Mouse (Mus musculus): ENCODE measurements around the gene Per2.
"Not testable (repeated sequence)": the region's sequence is repeated elsewhere in the genome, so short reads cannot be mapped to it uniquely, and the experiment has no call there.

Per2 gene

DNA sequence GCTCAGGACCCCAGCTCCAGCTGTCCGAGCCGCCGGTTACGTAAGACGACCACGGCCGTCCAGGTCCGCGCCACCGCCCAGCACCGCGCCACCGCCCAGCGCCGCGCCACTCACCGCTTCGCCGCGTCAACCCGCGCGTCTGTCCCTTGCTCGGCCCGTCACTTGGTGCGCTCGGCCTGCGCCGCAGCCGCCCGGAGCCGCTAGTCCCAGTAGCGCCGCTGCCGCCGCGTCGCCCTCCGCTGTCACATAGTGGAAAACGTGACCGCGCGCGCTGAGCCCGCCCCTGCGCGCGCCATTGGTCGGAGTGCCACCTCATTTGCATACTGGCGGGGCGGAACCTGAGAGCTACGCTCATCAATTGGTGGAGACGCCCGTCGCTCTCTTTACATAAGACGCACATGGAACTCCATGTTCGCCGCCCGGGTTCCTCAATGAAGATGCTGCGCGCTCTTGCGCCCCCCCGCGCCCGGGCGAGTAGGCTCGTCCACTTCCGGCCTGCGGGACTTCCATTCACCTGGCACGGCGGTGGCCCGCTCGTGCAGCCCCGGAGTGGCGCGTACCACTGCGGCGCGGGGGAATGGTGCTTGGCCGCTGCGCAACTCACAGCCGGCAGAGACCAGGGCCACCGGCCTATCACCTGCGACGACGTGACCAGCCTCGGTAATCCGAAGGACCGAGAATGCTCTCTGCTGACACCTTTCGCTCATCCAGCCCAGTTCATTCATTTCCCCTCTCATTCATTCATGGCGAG is at the start of gene Per2:
TSS of gene Per2 (minus strand) at position 266 of the 751 bp plus-strand sequence.
- DNase-seq, result peak; percentile 100

DNA sequence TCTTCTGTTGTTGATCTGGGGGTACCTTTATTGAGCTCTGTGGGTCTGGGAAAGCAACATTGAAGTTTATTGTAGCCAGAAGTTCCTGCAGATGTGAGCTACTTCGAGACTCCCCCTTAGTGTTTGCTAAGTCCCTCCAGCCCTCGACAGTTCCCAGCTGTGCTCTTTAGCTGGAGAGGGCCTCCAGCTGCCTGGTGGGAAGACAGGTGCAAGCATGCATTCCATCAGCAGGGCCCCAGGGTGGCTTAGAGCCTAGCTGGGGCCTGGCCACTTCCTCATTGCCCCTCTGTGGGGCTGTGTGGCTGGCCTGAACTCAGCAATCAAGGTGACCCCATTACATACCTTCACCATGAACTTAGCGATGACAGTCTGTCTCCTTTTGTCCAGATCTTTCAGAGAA is 45.5 kb upstream of the Per2 start:
- no peak for DNase-seq

DNA sequence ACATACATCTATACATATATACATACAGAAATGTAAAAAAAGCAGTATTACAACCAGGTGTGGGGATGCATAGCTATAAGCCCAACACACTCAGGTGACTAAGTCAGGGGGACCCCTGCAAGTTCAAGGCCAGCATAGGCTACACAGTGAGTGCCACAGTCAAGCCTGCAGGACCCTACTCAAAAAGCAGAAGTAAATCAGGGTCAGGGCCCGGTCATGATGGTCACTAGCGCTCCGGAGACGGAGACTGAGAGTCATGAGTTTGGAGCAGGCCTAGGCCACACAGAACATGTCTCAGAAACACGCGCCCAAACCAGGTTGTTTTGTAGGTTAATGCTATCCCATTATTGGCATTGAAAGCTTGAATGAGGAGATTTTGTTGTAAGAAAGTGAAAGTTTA is 39.5 kb upstream of the Per2 start:
- no peak for DNase-seq

DNA sequence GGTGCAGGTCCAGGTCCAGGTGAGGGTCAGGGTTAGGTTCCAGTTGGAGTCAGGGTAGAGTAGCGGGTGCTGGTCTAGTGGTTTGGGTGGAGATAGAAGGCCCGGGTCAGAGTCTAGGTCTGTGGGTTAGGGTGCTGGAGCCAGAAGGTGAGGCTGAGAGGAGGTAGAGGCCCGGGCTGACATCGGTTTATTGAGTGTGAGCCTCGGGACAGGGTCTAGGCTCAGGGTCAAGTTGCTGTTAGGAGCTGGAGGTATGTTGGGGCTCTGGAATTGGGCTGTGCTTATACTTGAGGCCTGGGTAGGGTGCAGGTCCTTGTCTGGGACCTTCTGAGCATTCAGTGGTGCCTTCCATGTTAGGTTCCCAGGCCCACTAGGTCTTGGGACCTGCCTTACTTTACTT is 36.2 kb upstream of the Per2 start:
- peak; percentile 7 for DNase-seq

DNA sequence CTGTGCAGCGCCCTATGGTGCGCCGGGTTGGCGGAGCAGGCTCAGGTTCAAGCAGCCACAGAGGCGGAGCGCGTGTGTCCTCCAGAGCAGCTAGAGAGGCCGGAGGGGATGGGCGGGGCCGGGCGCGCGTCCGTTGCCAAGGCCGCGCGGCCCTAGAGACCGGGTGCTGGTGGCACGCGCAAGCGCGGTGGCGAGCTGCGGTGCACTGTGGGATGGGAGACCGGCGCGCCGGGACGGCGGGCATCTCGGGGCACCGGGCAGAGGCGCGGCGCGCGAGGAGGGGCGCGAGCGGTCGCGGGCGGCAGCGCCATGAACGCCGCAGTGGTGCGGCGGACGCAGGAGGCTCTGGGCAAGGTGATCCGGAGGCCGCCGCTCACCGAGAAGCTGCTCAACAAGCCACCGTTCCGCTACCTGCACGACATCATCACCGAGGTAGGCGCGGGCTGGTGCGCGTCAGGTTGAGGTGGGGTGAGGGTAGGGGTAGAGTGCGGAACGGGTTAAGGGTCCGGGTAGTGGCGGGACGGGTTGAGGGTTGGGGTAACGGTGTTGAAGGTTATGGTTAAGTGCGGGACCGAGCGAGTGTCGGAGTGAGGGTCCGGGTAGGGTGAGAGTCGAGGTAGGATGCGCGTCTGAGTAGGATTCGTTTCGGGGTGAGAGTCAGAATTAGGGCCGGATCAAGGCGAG is 35.5 kb upstream of the Per2 start, which contains the start of gene Traf3ip1:
TSS of gene Traf3ip1 (plus strand) at position 191 of the 684 bp plus-strand sequence.
- peak; percentile 95 for DNase-seq

DNA sequence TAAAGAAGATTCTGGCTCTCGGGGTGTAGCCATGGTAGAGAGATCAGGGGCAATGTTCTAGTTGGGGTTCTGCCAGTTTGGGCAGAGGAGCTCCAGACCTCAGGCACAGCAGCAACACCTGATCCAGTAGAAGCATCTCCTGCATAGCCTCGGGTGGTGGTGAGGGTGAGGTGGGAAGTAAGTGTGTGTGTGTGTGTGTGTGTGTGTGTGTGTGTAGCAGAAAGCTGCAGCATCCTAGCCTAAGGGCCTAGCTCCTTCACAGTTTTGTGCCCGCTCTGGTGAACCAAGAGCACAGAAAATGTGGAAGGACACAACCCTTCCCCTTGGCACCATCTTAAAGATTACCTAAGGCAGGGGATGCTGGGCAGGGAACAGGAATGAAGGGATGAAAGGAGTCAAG is 34.8 kb upstream of the Per2 start:
- peak; percentile 12 for DNase-seq

DNA sequence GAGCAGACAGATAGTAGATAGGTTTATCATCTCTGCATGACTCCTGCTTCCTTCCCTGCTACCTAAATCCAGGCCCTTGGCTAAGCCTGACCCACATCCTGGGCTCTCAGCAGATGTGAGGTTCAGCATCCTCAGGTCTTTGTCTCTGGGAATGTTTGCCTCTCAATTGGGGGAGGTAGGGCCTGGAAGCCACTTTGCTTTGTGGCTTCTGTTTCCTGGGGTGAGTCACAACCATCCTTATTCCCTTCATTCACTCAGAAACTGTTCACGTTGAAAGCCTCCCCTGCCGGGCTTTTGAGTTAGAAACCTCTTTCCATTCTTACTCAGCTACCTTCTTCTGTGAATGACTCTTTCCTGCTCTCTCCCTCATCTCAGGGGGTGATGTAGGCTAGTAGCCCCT is 33.6 kb upstream of the Per2 start:
- no peak for DNase-seq

DNA sequence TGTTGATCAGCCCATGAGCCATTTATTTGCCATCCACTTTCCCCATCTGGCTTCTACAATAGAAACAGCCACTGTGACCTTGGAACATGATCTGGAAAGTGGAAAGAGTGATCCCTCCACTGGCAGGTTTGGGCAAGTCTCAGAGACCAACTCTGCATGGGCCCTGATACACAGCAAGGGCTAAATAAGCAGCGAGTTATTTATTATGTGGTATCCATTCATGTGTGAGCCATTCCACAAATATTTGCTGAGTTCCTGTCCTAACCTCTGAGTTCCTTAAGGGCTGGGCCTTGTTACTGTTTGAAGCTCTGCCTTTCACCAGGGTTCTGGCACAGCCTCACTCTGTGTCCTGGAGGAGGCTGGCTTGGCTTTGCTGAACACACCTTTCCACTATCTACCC is 31.2 kb upstream of the Per2 start:
- DNase-seq, result no peak

DNA sequence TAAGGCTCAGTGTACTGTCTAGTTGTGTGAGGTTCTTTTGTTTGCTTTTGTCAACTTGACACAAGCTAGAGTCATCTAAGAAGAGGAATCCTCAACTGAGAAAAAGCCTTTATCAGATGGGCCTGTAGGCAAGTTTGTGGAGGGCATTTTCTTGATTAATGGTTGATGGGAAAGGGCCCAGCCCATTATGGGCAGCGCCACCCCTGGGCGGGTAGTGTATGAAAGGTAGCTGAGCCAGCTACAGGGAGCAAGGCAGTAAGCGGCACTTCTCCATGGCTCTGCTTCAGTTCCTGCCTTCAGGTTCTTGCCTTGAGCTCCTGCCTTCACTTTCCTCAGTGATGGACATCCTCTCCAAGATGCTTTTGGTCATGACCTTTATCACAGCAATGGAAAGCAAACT is 27.0 kb upstream of the Per2 start:
- no peak for DNase-seq

DNA sequence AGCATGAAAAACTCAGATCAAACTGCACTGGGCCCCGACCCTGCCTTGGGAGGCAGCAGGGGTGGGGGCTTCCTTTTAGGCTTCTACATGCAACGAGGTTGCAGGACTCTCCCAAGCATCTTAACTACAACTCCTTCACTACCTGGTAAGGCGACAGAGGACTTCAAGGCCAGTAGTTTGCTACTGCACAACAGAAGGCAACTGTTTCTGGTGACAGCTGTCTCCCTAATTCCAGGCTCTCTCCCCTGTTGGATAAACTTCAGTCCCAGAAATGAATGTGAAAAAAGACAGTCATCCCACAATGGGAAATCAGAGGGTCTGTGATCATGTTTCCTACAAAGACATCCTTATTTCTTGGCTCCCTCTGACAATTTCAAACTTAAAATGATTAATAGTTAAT is 26.3 kb upstream of the Per2 start:
- no peak for DNase-seq

DNA sequence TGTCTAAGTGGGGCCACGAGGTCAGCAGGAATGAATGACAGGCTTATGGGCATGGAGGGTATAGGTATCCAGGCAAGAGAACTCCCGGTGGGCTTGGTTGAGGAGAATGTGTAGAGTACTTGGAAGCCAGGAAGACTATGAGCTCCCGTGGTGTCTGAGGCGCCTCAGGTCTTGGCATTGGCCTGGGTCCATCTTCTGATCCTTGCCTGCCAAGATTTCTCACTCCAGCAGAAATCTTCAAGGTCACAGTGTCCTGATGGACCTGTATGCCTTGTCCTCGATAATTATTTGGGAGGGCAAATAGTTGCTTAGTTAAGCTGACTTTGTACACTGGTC is 24.9 kb upstream of the Per2 start:
- DNase-seq, result no peak

DNA sequence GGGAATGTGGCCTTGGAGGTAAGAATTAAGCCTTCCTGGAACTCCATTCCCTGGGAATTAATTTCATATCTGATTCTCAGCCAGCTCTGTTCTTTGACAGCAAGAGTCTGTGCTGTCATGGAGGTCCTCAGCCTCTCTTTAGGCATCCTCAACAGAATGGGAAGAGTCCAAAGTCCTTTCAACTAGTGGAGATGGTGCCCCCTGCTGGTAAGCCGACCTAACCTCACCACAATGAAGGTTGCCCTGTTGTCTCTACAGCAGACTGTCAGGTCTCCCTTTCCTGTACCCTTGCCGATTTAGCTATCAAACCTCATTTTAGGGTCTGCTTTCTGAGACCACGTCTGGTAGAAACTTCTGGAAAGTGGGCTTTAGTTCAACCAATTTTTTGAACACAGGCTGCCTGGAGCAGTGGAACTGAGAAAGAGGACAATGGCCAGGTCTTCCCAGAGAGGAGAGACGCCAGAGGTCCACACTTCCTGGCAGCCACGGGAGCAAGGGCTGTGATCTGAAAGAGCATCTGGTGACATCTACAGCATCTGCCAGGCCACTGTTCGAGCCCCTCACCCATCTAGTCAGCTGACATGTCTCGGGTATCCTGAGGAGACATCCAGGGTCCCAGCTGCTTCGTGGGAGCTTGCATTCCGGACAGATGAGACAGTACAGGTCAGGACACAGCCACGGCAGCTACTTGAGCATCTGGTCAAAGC is 24.3 kb upstream of the Per2 start:
- peak; percentile 85 for DNase-seq

DNA sequence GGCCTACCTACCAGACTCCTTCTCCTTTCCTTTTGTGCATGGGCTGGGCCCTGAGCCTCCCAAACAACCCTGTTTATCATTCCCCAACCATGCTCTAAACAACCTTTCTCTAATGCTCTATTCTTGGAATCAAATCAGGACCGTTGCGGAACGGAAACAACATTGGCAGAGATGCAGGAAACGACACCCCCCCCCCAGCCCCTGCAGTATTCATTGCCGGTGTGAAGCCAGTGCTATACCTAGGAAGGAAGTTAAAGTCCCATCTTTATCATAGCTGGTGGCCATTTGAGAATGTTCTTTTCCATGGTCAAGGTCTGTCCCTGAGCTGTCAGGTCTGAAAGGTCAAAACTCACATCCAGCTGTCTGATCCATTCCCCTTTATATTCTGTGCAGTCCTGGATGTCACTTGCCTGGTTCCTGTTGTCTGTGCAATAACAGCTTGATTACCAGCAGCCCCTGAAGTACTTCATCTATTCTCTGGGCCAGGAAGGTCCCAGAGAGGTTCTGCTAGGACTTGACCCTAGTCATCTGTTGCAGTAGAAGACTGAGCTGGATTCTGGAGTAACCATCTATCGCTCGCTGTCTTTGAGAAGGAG is 23.6 kb upstream of the Per2 start:
- DNase-seq, result no peak

DNA sequence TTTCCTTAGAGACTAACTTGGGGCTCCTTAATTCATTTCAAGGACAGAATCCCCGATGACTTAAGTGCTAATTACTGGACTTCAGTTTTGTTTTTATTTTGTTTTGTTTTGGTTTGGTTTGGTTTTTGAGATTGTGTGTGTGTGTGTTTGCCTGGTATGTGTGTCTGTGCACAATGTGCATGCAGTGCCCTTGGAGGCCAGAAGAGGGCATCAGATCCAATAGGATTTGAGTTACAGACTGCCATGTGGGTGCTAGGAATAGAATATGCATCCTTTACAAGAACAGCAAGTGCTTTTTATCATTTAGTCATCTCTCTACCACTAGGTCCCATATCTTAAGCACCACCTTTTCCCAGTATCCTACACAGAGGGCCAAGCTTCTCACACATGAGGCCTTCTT is 19.8 kb upstream of the Per2 start:
- DNase-seq, result no peak

DNA sequence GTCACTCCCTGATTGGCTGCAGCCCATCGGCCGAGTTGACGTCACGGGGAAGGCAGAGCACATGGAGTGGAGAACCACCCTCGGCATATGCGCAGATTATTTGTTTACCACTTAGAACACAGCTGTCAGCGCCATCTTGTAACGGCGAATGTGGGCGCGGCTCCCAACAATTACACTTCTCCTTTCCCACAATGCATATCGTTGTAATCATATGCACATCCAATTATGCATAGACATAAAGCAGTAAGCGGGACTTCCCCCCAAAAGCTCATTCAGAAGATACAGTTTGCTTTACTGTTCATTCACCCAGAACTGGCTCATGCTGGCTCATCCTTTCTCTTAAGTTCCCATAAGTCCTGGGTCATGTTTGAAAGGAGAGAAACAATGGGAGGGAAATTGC is 19.0 kb upstream of the Per2 start:
- not testable (repeated sequence) for DNase-seq

DNA sequence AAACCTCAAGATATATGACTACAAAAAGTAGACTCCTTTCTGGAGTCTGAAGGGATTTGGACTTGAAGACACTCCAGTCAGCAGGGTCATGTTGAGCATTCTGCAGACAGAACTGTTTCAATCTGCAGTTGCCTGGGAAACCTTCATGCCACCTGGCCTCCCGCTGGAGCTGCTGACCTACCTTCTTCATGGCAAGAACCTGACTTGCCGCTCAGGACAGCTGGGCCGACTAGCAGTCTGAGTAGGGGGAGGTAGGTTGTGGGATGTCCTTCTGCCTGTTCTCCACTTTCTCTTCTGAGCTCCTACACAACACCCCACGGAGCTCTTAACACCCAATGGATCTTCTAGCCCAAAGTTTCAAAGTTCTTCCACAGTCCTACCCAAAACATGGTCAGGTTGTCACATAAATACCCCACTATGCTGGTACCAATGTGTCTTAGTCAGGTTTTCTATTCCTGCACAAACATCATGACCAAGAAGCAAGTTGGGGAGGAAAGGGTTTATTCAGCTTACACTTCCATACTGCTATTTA is 10.8 kb upstream of the Per2 start:
- no peak for DNase-seq

DNA sequence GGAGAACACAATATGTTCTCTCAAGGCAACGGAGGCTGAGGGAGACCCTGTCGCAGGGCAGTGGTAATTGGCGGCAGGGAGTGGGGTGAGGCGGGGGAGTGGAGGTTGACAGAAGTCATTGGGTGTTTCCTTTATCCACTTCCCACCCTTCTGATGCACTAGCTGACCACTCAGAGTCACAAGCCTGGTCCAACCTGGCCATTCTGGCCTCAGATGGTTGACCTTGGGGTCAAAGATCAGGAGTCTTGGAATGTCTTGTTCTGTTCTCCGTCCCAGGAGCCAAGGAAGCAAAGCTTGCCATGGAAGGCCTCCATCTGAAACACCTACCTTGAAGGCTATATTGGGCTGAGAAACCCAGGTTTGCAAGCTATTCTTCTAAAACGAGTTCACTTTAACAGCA is 7.1 kb upstream of the Per2 start:
- no peak for DNase-seq

DNA sequence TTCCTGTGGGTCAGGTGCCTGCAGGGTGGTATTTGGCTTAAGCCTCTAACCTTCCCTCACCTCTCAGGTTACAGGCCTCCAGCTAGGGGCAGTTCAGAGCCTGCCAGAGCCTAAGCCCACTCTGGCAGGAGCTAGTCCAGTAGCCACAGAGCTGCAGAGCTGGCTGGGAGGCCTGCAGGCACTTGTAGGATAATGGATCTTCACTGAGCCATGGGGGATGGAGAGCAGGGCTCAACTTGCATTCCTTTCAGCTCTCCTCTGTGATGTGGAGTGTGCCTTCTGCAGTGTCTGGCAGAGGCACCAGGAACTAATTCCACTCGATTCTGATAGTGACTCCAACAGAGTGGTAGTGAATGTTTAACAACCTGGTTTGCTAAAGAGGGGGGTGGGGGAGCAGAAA is 6.1 kb upstream of the Per2 start:
- no peak for DNase-seq

DNA sequence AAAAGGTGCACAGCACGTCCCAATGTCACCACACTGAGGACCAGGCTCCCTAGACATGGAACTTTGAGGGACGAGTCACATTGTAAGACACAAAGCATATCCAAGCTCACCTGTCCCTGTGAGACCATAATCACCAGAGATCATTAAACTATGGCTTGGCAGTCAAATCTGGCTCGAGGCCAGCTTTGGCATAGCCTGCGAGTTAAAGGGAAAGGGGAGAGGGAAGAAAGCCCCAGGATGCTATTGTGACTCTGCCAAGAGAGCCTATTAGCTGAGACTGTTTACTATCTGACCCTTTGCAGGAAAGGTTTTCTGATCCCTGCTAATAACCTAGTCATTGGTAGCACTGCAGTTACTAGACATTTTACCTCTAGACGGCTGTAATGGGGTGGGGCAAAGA is 5.3 kb upstream of the Per2 start:
- no peak for DNase-seq

DNA sequence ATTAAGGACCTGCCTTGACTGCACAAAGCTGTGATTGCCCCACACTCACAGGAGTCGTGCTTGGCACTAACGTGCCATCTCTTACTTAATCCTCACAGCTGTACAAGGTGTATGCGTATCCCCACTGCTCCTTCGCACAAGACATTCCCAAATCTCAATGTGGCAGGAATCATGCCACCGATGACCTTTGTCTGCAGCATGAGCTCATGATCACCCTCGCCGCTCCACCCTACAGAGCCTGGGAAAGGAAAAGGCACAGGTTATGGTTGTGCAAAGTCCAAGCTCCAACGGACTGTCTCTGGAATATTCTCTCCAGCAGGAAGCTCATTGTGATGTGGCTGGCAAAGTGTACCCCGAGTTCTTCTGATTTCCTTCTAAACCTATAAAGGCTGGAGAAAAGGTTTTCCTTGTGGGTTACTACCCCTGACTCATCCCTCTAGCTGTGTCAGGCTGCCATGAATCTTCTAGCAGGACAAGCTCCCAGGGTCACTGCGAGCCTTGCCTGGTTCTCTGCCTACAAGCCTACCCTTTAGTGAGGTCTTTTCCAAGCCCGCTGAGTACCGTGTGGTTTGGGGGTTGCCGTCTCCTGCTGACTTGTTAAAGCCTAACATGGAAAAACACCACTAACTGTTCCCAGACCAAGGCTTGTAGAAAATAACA is 4.3 kb upstream of the Per2 start:
- no peak for DNase-seq

DNA sequence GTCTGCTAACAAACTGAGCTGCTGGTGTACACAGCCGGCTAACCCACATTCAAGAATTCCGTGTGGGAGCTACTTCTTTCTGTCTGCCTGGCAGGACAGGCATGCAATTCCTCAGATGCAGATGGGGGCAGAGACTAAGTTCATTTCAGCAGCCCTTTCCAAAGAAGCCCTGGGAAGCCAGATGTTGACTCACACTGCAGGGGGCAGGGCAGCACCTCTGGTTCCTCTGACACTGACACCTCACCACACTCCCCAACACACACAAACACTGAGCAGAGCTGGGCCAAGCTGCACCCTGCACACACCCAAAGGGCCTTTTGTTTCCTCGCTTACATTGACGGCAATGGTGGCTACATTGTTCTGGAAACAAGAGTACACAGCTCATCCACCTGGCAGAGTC is 1.4 kb upstream of the Per2 start:
- DNase-seq, result no peak

DNA sequence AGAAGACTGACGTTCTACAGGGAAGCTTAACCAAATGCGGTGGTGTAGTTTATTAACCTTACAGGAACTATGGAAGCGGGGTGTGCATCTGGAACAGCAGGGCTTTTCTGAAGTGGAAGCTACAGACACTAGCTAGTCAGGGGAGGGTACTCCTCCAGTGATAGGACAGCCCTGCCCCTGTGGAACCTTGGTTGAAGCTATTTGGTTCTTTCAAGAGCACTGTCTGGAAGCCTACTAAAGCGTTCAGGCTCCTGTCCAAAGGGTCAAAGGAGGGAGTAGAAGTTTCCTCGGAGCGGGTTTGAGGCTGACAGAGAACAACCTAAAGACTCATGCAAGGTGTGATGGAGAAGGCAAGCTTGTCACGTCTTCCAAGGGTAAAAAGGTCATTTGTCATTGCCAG is 945 bp upstream of the Per2 start:
- DNase-seq, result no peak

All from thymus, postnatal 14 days (tissue).